Mouse (Mus musculus) gonadal fat pad, adult 2 months (tissue): ENCODE results near the gene Adamtsl5. TPM values are rescaled to one million over a fixed set of nuclear protein-coding genes. Genes with fewer than 3 reads are reported as not detected.
"Not testable (repeated sequence)": the region's sequence is repeated elsewhere in the genome, so short reads cannot be mapped to it uniquely, and the experiment has no call there.

Experiments
- DNase-seq: peaks from one replicate; pipeline ENCODE4 v3.0.0-alpha.2; 2012; ENCODE audit warnings: low read depth
- polyA plus RNA-seq: library from polyadenylated mRNA; depleted of rRNA; stranded (reverse); fragments of >200 nt; gene quantifications from 2 replicates; pipeline ENCODE4 v1.2.3, GENCODE M21; 2012

Adamtsl5 gene
- polyA plus RNA-seq, 1 experiment = 18.2 TPM

DNA sequence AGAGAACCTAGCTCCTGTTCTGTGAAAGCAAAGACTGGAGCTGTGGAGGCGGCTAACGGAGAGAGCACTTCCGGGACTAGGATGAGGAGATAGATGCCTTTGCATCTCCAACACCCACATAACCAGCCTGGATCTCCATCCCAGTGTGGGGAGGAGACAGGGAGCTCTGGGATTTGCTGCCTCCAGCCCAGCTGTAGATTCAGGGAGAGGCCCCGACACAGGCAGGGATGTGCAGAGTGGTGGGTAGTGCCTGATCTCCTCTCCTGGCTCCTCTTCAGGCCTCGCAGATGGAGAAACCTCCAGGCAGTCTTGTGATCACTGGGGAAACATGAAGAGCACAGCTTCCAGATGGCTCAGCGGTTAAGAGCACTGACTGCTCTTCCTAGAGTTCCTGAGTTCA lies 24.5 kb upstream of the Adamtsl5 start:
- DNase-seq = no peak

DNA sequence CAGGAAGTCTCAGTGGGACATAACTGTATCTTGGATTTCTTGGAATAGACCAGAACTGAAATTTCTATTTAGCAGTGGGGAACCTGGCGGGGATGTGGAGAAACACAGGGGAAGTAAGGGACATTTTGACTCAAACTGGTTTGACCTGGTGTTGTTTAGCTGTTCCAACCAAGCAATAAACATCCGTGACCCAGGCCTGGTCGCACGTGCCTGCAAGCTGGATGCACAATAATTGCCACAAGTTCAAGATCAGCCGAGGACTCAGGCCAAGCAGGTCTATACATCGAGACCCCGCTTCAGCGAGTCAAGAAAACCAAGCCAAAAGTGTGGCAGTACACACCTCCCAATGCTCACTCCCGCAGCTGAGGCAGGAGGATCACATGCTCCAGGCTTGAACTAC lies 23.8 kb upstream of the Adamtsl5 start:
- no peak for DNase-seq

DNA sequence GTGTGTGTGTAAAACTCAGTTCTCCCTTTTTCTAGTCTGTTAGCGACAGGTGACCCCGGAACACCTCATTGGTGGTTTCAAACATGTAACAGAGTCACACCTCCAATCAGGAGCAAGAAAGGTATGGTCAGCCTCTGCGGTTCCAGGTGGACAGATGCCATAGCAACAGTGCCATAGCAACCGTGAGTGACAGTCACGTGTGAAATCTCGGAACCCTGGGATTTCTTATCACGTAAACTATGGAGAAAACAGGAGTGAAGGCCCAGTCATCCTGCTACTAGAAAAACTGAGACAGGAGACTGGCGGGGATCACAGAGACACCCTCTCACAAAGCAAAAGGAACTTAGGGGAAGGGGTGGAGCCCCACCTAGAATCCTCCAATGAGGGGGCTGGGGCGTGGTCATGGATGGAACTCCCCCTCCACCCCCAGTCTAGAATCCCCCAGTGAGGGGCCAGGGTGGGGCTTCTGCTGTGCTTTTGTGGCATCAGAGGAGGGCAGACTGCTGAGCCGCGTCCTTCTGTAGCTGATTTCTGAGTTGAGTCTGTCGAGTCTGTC lies 23.3 kb upstream of the Adamtsl5 start:
- DNase-seq = no peak

DNA sequence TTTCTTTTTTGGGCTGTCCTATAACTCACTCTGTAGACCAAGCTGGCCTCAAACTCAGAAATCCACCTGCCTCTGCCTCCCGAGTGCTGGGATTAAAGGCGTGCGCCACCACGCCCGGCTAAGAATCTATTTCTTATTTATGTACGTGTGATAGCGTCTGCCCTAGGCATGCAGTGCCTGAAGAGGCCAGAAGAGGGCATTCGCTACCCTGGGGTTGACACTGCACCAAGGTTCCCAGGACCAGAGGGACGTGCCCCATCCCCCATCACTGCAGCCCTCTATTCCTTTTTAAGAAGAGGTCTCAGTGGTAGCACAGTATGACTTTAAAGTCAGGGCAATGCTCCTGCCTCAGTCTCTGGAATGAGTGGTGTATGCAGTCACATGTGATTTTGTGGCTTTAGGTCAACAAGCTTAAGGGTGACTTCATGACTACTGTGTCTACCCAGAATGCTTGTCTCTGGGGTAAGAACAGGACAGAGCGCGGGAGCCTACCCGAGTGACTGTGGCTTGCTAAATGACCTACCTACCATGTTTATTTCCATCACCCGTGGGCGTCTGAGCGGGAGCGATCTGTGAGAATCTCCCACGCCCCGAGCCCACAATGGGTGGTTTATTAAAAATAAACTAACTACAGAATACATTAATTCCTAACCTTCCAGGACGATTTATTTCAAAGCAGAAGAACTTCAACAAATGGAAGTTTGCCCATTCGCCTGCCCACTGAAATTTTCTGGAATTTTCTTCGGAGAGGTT lies 22.0 kb upstream of the Adamtsl5 start:
- DNase-seq = no peak

DNA sequence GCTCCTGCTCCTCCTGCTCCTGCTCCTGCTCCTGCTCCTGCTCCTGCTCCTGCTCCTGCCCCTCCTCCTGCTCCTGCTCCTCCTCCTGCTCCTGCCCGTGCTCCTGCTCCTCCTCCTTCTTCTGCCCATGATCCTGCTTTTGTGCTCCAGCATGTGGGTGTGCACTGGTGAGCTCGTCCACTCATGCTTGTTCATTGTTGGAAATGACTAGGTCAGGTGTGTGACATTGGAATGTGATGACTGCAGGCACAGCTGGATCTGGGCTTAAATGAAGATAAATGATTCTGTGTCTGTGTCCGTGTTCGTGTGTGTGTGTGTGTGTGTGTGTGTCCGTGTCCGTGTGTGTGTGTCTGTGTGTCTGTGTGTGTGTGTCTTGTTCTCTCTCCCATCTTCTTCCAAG lies 20.2 kb upstream of the Adamtsl5 start:
- no peak for DNase-seq

DNA sequence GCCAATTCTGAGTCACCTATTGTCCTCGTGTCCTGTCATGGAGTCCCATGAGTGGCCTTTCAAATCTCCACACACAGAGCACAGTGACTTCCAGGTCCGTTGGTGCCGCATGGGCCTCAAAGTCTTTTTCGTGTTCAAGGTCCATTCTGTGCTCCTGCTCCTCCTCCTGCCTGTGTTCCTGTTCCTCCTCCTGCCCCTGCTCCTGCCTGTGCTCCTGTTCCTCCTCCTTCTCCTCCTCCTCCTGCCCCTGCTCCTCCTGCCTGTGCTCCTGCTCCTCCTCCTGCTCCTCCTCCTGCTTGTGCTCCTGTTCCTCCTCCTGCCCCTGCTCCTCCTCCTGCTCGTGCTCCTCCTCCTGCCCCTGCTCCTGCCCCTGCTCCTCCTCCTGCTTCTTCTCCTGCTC lies 19.7 kb upstream of the Adamtsl5 start:
- DNase-seq = no peak

DNA sequence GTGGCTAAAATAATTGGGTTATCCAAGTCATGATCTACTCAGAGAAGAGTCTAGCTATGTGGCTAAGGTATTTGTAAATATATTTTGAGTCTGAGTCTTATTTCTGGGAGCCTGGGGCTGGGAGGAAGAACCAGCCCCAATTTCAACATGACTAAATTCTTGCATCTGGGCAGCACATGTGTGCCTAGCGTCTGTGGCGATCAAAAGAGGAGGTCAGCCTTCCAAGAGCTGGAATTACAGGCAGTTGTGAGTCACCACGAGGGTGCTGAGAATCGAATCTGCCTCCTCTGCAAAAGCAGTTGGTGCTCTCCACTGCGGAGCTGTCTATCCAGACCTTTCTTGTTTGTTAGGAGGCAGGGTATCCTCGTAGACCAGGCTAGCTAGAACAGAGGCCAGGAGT lies 17.5 kb upstream of the Adamtsl5 start:
- DNase-seq = no peak

DNA sequence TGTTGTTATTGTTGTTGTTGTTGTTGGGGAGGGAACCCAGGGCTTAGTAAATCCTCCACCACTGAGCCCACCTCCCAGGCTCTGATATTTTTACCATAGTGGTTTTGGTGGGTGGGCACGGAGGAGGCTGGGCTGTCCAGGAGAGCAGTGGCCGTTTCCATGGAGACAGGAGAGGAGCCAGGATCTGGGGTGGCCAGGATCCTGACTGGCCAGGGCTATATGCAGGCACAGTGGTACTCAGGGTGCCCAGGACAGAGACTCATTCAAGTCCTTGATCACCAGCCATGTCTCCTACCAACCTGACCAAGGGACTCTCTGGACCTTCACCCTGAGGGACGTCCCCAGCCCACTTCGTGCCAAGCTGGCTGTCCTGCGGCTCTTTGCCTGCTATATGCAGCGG lies 15.5 kb upstream of the Adamtsl5 start:
- DNase-seq = no peak

DNA sequence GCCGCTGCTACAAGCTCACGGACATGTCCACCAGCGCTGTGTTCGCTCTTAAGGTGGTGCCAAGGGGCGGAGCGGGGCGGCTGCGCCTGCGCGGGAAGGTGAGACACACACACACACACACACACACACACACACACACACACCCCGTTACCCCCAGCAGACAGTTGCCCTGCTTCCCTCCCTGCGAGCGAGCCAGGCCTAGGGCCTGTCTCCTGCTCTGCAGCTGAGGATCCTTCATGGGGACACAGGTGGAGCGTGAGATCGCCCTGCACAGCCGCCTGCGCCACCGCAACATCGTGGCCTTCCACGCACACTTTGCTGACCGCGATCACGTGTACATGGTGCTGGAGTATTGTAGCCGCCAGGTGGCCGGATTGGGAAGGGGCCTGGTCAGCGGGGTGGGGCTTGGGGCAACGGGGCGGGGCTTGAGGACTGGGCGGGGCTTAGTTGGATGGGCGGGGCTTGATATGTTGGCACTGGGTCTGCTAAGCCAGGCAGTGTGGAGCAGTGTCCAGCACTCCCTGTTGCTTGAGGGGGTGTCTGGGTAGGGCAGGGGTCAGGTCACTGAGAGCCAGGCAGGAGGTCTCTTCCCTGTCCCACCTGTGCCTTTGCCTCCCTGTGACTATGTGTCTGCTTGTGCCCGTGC lies 9.9 kb upstream of the Adamtsl5 start:
- DNase-seq = no peak

DNA sequence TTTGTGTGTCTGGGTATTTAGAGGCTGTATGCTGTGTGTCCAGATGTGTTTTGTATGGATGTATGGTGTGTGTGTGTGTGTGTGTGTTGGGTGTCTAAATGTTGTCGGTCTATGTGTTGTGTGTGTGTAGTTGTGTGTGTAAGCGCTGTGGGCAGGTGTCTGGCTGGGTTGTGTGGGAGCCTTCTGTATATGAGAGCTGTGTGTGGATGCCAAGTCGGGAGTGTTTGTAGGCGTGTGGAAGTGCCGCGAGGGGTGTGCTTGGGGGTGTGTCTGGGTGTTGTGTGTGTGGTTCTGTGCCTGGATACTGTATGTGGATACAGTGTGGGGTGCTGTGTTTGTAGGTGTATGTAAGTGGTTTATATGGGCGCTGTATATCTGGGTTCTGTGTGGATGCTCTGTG lies 9.1 kb upstream of the Adamtsl5 start:
- DNase-seq = no peak

DNA sequence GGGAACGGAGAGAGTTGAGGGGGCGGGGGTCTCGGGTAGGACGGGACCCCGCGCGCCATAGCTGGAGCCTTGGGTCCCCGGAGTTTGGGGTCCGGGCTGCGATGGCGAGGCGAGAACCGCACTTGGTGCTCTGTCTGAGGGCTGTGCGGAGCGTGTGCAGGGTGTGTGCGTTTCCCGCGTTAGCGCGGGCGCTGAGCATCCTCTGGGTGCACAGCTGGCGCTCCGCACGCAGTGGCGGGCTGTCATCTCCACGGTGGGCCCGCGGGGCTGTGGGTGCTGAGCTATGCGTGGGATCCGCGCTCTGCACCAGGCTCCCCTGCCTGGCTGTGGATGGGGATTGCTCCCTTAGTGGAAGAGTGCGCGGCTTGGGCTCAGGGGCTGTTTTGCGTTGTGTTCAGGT lies 8.5 kb upstream of the Adamtsl5 start:
- no peak for DNase-seq

DNA sequence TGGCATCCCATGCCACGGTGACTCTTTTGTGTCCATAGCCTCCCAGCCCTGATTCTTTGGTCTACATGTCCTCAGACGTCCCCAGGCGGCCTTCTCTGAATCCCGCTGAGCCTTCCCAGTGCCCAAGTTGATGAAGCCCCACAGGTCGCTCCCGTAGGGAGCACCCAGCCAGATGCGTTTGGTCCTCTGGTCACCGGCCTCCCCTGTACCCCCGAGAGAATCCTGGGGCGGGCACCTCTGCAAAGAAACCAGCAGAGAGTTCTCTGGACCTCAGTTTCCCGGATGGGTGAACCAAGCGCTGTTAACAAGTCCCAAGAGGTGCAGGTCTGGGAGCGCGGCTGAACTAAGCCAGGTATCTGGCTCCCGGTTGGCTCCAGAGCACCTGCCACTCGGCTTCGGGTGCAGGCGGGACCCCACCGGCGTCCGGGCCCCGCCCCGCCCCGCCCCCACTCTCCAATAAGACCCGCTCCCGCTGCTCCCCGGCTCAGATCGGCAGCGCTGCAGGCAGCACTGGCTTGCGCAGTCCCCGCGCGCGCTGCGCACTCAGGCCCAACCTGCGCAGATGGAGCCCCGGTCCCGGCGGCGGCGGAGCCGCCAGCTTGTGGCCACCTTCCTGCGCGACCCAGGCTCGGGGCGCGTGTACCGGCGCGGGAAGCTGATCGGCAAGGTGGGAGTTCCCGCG lies 7.9 kb upstream of the Adamtsl5 start, which contains the start of gene Plk5:
TSS of gene Plk5 (plus strand) at position 459 of the 682 bp plus-strand sequence.
- DNase-seq = no peak

DNA sequence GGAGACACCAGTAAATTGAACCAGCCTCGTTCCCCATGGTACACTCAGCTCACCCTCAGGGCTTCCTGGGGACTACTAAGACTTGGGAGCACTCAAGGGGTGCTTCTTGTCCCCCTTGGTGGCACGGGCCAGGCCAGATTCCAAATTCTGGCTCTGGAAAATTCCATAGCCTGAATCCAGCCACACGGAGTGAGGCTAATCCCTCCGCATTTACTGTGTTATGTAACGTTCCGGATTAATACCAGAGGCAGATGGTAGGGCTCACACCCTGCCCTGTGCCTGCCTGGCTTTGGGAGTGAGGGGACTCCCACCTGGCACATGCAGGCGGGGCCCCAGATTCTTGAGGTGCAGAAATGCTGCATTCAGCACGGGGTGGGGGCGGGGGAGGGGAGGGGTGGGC lies 7.2 kb upstream of the Adamtsl5 start:
- DNase-seq = no peak

DNA sequence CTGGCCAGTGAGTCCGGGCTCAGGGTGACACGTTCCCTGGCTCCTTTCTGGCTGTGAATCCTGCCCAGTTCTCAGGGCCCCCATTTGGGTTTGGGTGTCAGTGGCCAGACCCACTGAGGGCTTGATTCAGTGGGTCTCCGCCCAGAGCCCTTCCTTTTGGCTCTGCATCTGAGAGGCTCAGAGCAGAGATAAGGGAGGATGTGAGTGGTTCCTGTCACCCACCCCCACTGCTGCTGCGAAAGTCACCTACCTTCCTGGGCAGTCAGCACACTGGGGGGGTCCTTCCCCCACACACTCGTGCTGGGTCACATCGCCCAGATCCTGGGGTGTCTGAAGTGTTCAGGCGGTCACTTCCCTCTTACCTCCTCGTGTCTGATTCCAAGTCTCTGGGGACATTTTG lies 4.5 kb upstream of the Adamtsl5 start:
- DNase-seq = no peak

DNA sequence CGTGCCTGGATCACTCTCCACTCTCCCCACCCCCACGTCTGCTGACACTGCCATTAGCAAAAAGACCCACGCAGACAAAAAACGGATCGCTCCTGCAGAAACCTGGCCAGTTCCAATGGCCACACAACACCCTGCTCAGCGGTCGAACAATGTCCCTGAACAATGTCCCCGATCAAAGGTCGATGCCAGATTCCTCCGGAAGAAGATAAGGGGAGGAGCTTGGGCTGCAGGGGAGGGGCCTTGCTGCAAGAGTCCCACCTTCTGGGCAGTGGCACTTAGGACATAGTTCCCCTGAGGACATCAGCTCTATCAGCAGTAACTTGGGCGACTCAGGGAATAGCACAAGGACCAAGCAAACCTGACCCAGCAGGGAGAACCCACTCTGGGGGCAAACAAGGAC lies 3.7 kb upstream of the Adamtsl5 start:
- no peak for DNase-seq

DNA sequence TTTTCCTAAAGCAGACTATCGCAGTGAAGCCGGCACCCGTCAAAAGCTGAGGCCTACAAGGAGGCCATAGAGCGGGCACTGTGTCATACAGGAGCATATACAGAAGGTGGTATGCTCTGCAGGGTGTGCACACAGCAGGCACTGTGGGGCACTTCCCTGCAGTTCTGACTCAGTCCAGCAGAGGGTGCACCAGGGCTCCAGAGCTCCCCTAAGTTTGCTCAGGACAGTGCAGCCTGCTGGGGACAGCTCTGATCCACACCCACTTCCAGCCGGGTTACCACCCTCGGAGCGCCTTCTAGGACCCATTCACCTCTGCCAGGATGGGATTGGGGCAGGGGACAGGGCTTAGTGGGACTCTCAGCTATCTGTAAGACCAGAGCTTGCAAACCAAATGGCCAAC lies 2.1 kb upstream of the Adamtsl5 start:
- no peak for DNase-seq

DNA sequence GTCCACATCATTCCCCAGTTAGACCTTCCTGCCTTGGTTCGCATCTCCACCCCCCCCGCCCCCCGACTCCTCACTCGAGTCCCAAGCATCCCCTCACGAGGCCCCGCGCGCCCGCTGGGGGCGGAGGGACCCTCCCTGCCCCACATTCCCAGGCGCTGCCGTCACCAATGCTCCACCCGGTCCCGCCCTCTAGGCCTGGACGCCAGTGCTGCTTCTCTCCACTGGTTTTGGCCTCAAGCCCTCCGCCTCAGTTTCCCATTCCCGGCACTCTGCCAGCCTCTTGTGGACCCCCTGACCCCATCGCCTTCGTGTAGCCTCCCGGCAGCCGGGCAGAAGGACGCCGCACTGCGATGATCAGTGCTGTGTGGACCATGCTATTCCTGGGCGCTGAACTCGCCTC lies 769 bp upstream of the Adamtsl5 start:
- DNase-seq = no peak

DNA sequence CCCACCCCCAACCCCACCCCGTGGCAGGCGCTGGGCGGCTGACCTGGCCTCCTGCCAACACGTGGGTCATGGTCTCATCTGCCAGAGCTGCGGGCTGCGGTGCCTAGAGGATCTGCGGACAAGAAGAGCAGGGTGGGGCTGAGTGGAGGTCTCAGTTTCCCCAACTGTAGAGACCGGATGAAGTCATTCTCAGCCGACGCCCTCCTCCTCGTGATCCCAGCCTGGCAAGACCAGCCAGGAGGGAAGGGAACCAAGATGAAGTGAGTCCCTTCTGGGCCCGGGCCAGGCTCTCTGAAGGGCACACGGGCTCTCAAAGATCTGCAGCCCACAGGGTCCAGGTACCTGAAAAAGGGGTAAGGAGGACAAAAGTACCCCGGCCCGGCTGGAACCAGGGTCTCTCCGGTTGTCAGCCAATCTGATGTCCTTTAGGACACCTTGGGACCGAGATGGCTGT lies 671 bp downstream of the Adamtsl5 start:
- DNase-seq = no peak

DNA sequence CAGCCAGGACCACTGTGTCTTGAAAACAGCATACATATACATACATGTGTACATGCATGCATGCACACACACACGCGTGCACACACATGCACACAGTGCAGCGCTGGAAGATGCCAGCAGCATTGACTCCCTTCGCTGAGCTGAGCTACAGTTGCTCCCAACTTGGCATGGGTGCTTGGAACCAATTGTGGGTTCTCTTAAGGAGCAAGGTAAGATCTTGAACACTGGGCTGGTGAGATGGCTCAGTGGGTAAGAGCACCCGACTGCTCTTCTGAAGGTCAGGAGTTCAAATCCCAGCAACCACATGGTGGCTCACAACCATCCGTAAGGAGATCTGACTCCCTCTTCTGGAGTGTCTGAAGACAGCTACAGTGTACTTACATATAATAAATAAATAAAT lies 2.3 kb downstream of the Adamtsl5 start:
- DNase-seq = not testable (repeated sequence)

DNA sequence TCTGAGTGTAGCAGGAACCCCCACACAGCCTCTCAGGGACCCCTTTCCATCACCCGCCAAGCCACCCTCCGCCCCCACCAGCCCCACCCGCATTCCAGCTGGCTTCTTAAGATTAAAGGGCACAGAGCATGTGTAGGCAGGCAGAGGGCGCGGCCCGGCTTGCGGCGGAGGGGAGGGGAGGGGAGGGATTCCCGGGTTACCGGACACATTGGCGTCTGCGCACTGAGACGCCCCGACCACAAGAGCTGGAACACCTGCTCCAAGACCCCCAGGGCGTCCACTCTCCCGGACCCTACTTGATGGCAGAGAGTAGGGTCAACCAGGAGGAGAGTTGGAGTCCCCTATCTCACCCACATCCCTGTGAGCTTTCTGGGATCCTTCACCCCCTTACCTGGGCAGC lies 3.1 kb downstream of the Adamtsl5 start:
- DNase-seq = no peak

DNA sequence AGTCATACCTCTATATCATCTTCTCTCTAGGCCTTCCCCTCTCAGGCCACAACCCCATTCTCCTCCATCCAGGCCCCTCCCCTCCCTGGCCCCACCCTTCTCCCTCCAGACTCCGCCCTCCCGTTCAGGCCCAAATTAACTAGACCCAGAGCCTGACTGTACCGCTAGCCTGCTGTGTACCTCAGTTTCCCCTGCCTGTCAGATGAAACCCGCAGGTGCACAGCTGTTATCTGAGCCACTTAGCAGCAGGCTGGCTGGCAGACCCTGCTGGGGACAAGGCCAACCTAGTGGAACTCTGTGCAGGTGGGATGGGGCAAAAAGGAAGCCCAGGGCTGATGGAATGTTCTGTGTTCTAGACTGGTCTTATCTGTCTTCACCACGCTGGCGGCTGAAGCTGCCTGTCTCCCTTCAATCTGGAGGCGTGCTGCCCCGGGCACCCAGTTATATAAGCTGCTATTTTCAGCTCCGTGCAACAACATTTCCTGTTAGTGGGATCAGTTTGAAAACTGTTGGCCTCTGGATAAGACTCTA lies 4.0 kb downstream of the Adamtsl5 start:
- DNase-seq = no peak

DNA sequence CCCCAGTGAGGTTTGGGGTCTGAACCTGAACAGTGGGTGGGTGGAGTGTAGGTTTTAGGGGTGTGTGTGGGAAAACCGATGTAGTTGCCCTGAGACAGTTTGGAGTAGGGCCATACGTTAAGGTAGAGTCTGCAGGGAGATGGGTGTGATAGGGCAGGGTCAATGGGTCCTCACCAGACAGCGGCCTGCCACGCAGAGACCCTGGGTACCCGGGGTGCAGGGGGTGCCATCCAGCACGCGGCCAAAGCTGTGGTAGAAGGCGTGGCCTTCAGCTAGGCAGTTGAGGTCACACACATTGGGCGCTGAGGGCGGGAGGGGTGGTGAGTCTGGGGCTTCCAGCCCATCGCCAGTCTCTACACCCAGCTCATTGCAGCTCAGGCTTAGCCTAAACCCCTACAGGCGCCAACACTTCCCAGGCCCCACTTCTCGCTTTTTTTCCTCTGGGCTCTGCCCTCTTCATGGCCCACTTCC lies 4.8 kb downstream of the Adamtsl5 start:
- no peak for DNase-seq
